22 mouse cellular contexts compared by ENCODE assay signal in the genomic region with DNA sequence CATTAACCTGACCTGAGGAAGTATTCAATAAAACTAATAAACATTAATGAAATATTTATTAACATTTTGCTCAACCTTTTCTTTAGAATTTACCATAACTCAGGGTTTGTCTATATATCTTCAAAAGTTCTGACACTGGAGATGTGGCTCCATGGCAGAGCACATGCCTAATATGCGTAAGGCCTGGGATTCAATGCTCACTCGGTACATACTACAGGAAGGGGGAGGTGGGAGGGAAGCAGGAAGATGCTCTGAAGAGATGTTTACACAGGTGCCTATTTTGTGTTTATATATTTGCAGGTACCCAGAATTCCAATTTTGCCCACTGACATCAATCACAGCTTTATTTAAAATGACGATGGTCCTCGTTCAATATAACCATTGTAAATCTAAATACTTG.
DNase-seq lines count a peak whose midpoint lies in the region; ATAC-seq lines count a peak whose summit lies in the region.
"Had no signal": no experiment of that assay in that cellular context is flagged by ENCODE, and none has a peak within 500 bp of the region (broad histone marks: within the 10 kb centered on the region; RNA-seq: fewer than 3 reads in every experiment).

No protein-coding gene starts in this region.

- WGBS in limb, embryonic 15.5 days = 81% methylated on average over 4 of the region's 4 CpGs
- 89% methylated on average over 4 of the region's 4 CpGs for WGBS in limb, embryonic 10.5 days
- 69% methylated on average over 4 of the region's 4 CpGs for WGBS in embryonic facial prominence, embryonic 14.5 days
- 78% methylated on average over 4 of the region's 4 CpGs for WGBS in embryonic facial prominence, embryonic 15.5 days

- H3K4me2 ChIP-seq in limb, embryonic 15.5 days = no peak overlapping the region
- H3K4me2 ChIP-seq in embryonic facial prominence, embryonic 14.5 days (ENCODE audit: low read depth, low read length) = no peak overlapping the region
- no peak overlapping the region for H3K4me2 ChIP-seq in embryonic facial prominence, embryonic 15.5 days (replicated peaks)
- H3K4me2 ChIP-seq: forebrain, embryonic 12.5 days; forebrain, embryonic 15.5 days; heart, embryonic 13.5 days; hindbrain, embryonic 14.5 days had no signal

- 0 out of 2 replicates have a peak, but pooled peaks cover 5% of the 10 kb centered on the region for H3K4me1 ChIP-seq in limb, embryonic 15.5 days
- peaks cover 9% of the 10 kb centered on the region; the same call in 1 of the 2 replicates for H3K4me1 ChIP-seq in limb, embryonic 10.5 days
- H3K4me1 ChIP-seq in embryonic facial prominence, embryonic 14.5 days (ENCODE audit: control insufficient read depth, insufficient read depth, low read length) = peaks cover 9% of the 10 kb centered on the region
- 0 out of 2 replicates have a peak, but pooled peaks cover 5% of the 10 kb centered on the region for H3K4me1 ChIP-seq in embryonic facial prominence, embryonic 15.5 days
- H3K4me1 ChIP-seq: forebrain, embryonic 12.5 days; forebrain, embryonic 15.5 days; heart, embryonic 10.5 days; heart, embryonic 13.5 days had no signal

- no peaks in the 10 kb centered on the region for H3K9me3 ChIP-seq in limb, embryonic 15.5 days
- no peaks in the 10 kb centered on the region for H3K9me3 ChIP-seq in limb, embryonic 10.5 days (replicated peaks)
- no peaks in the 10 kb centered on the region for H3K9me3 ChIP-seq in embryonic facial prominence, embryonic 14.5 days (ENCODE audit: control insufficient read depth, low read length)
- H3K9me3 ChIP-seq in embryonic facial prominence, embryonic 15.5 days (replicated peaks) = no peaks in the 10 kb centered on the region
- H3K9me3 ChIP-seq: forebrain, embryonic 12.5 days; forebrain, embryonic 15.5 days; heart, embryonic 10.5 days; heart, embryonic 13.5 days had no signal

- no peak overlapping the region for H3K9ac ChIP-seq in limb, embryonic 15.5 days
- no peak overlapping the region for H3K9ac ChIP-seq in embryonic facial prominence, embryonic 14.5 days (ENCODE audit: low read depth, low read length)
- H3K9ac ChIP-seq in embryonic facial prominence, embryonic 15.5 days = no peak overlapping the region
- H3K9ac ChIP-seq: forebrain, embryonic 12.5 days; forebrain, embryonic 15.5 days; heart, embryonic 13.5 days; hindbrain, embryonic 14.5 days had no signal

- H3K4me3 ChIP-seq in limb, embryonic 15.5 days = no peak overlapping the region
- H3K4me3 ChIP-seq in limb, embryonic 10.5 days = no peak overlapping the region
- H3K4me3 ChIP-seq in embryonic facial prominence, embryonic 14.5 days (ENCODE audit: low read depth, low read length) = no peak overlapping the region
- no peak overlapping the region for H3K4me3 ChIP-seq in embryonic facial prominence, embryonic 15.5 days (replicated peaks)
- H3K4me3 ChIP-seq: erythroblast, embryonic 14.5 days; forebrain, embryonic 12.5 days; forebrain, embryonic 15.5 days; heart, adult 2 months; heart, embryonic 10.5 days; heart, embryonic 13.5 days had no signal

- 0 out of 2 replicates have a peak overlapping the region, but pooled peaks have one; percentile 4 for H3K27ac ChIP-seq in limb, embryonic 15.5 days
- H3K27ac ChIP-seq in limb, embryonic 10.5 days = no peak overlapping the region
- peak overlapping the region; percentile 52 for H3K27ac ChIP-seq in embryonic facial prominence, embryonic 14.5 days (replicated peaks; ENCODE audit: low read depth, low read length)
- 0 out of 2 replicates have a peak overlapping the region, but pooled peaks have one; percentile 19 for H3K27ac ChIP-seq in embryonic facial prominence, embryonic 15.5 days (replicated peaks)
- H3K27ac ChIP-seq: forebrain, embryonic 12.5 days; forebrain, embryonic 15.5 days; heart, adult 2 months; heart, embryonic 10.5 days; heart, embryonic 13.5 days; hindbrain, embryonic 14.5 days had no signal

- no peak for ATAC-seq in limb, embryonic 15.5 days (ENCODE audit: insufficient number of reproducible peaks, low FRiP score, low TSS enrichment, low read depth)
- ATAC-seq in embryonic facial prominence, embryonic 14.5 days (ENCODE audit: low read depth) = no peak
- ATAC-seq in embryonic facial prominence, embryonic 15.5 days (ENCODE audit: insufficient number of reproducible peaks, low FRiP score, low TSS enrichment, low read depth) = no peak
- no peak for ATAC-seq in inflammation-experienced regulatory T-cells, adult 6 months
- ATAC-seq: CD4-positive, CD25-positive, alpha-beta regulatory T cell, adult 4 months; forebrain, embryonic 15.5 days; hindbrain, postnatal 0 days had no signal

- DNase-seq in limb, embryonic 10.5 days (ENCODE audit: low spot score) = no peak
- no peak for DNase-seq in embryonic facial prominence, embryonic 14.5 days (ENCODE audit: low spot score)
- DNase-seq in frontal cortex, postnatal 36 days (ENCODE audit: low spot score in 2 of 2) = no peak
- DNase-seq: adrenal gland, adult 2 months; adrenal gland, postnatal 14 days; cerebellum, adult 11 months; cerebellum, adult 2 months; cerebellum, adult 9-11 months; gastrocnemius, postnatal 10 days; gastrocnemius, postnatal 36 days; heart, adult 2 months had no signal

- H3K36me3 ChIP-seq in limb, embryonic 15.5 days = no peaks in the 10 kb centered on the region
- H3K36me3 ChIP-seq in limb, embryonic 10.5 days = no peaks in the 10 kb centered on the region
- no peaks in the 10 kb centered on the region for H3K36me3 ChIP-seq in embryonic facial prominence, embryonic 14.5 days (ENCODE audit: control insufficient read depth, insufficient read depth, low read length)
- no peaks in the 10 kb centered on the region for H3K36me3 ChIP-seq in embryonic facial prominence, embryonic 15.5 days
- H3K36me3 ChIP-seq: forebrain, embryonic 12.5 days; forebrain, embryonic 15.5 days; heart, embryonic 10.5 days; heart, embryonic 13.5 days had no signal

- H3K27me3 ChIP-seq in limb, embryonic 15.5 days = no peaks in the 10 kb centered on the region
- H3K27me3 ChIP-seq in limb, embryonic 10.5 days (ENCODE audit: low read depth, poor library complexity, severe bottlenecking) = no peaks in the 10 kb centered on the region
- H3K27me3 ChIP-seq in embryonic facial prominence, embryonic 14.5 days (replicated peaks; ENCODE audit: control insufficient read depth, insufficient read depth, low read length) = no peaks in the 10 kb centered on the region
- H3K27me3 ChIP-seq in embryonic facial prominence, embryonic 15.5 days = no peaks in the 10 kb centered on the region
- H3K27me3 ChIP-seq: forebrain, embryonic 12.5 days; forebrain, embryonic 15.5 days; heart, embryonic 13.5 days had no signal
